Mouse (Mus musculus): ENCODE results near the gene Triobp. TPM values are rescaled to one million over a fixed set of nuclear protein-coding genes. Genes with fewer than 3 reads are reported as not detected.
A peak's percentile ranks its signal among the peaks of the same experiment; 100 is the strongest.
"Not testable (repeated sequence)": the region's sequence is repeated elsewhere in the genome, so short reads cannot be mapped to it uniquely, and the experiment has no call there.

Triobp gene
- polyA plus RNA-seq, 1 experiment, result 97.8 TPM

GRCm38 (mm10) chr15:79025687-79026308 lies 78.3 kb downstream of the Triobp start:
- no peak for TF ChIP-seq FLI1 (IDR thresholded peaks at IDR 0.05; ENCODE audit: low read length)
- TF ChIP-seq GATA1 (IDR thresholded peaks at IDR 0.05; ENCODE audit: borderline replicate concordance, low read length), result no peak
- Histone ChIP-seq H3K4me1 (peaks cover 44% of the 10 kb centered on the region), H3K27me3 (replicated peaks) (peaks cover 54% of the 10 kb centered on the region), H3K9me3 (no peaks in the 10 kb centered on the region), H3K36me3 (replicated peaks; ENCODE audit: low read length) (no peaks in the 10 kb centered on the region), H3K4me3 (replicated peaks) (no peak overlapping the region)

- peaks cover 50% of the 10 kb centered on the region for H3K4me1 ChIP-seq
- no peak overlapping the region for H3K4me3 ChIP-seq (replicated peaks)
- H3K36me3 ChIP-seq (replicated peaks; ENCODE audit: low read length), result no peaks in the 10 kb centered on the region
- H3K27me3 ChIP-seq (replicated peaks), result peaks cover 59% of the 10 kb centered on the region
- no peaks in the 10 kb centered on the region for H3K9me3 ChIP-seq
- TF ChIP-seq FLI1 (IDR thresholded peaks at IDR 0.05; ENCODE audit: low read length), result no peak
- no peak for TF ChIP-seq GATA1 (IDR thresholded peaks at IDR 0.05; ENCODE audit: borderline replicate concordance, low read length)
These were observed 79.2 kb downstream of the Triobp start for GRCm38 (mm10) chr15:79026511-79027290.

- Histone ChIP-seq H3K9me3 (no peaks in the 10 kb centered on the region), H3K27me3 (replicated peaks) (peaks cover 59% of the 10 kb centered on the region), H3K4me3 (replicated peaks) (peak overlapping the region; percentile 96), H3K36me3 (replicated peaks; ENCODE audit: low read length) (no peaks in the 10 kb centered on the region), H3K4me1 (peaks cover 50% of the 10 kb centered on the region)
- TF ChIP-seq GATA1 (IDR thresholded peaks at IDR 0.05; ENCODE audit: borderline replicate concordance, low read length) (no peak), FLI1 (IDR thresholded peaks at IDR 0.05; ENCODE audit: low read length) (no peak)
These were observed 80.0 kb downstream of the Triobp start for GRCm38 (mm10) chr15:79027291-79028205.

GRCm38 (mm10) chr15:79028237-79028738 lies 80.8 kb downstream of the Triobp start, which contains the start of gene H1f0:
H1f0 (plus strand) TSS chr15:79028450.
- TF ChIP-seq FLI1 (IDR thresholded peaks at IDR 0.05; ENCODE audit: low read length) (no peak), GATA1 (IDR thresholded peaks at IDR 0.05; ENCODE audit: borderline replicate concordance, low read length) (no peak)
- H3K4me3 ChIP-seq (replicated peaks), result peak within 1 kb of the TSS; percentile 96
- peaks cover 50% of the 10 kb centered on the region for H3K4me1 ChIP-seq
- H3K9me3 ChIP-seq, result no peaks in the 10 kb centered on the region
- H3K36me3 ChIP-seq (replicated peaks; ENCODE audit: low read length), result no peaks in the 10 kb centered on the region
- peaks cover 54% of the 10 kb centered on the region for H3K27me3 ChIP-seq (replicated peaks)

GRCm38 (mm10) chr15:79028823-79029484 lies 81.4 kb downstream of the Triobp start:
- Histone ChIP-seq H3K27me3 (replicated peaks) (peaks cover 52% of the 10 kb centered on the region), H3K9me3 (no peaks in the 10 kb centered on the region), H3K4me1 (peaks cover 43% of the 10 kb centered on the region), H3K36me3 (replicated peaks; ENCODE audit: low read length) (no peaks in the 10 kb centered on the region), H3K4me3 (replicated peaks) (peak overlapping the region; percentile 96)
- TF ChIP-seq FLI1 (IDR thresholded peaks at IDR 0.05; ENCODE audit: low read length) (no peak), GATA1 (IDR thresholded peaks at IDR 0.05; ENCODE audit: borderline replicate concordance, low read length) (no peak)

GRCm38 (mm10) chr15:79029519-79030241 lies 82.2 kb downstream of the Triobp start:
- Histone ChIP-seq H3K4me3 (replicated peaks) (peak overlapping the region; percentile 96), H3K36me3 (replicated peaks; ENCODE audit: low read length) (no peaks in the 10 kb centered on the region), H3K9me3 (no peaks in the 10 kb centered on the region), H3K27me3 (replicated peaks) (peaks cover 54% of the 10 kb centered on the region), H3K4me1 (peaks cover 43% of the 10 kb centered on the region)
- no peak for TF ChIP-seq GATA1 (IDR thresholded peaks at IDR 0.05; ENCODE audit: borderline replicate concordance, low read length)
- no peak for TF ChIP-seq FLI1 (IDR thresholded peaks at IDR 0.05; ENCODE audit: low read length)

GRCm38 (mm10) chr15:79030551-79031435 lies 83.3 kb downstream of the Triobp start:
- no peak for TF ChIP-seq FLI1 (IDR thresholded peaks at IDR 0.05; ENCODE audit: low read length)
- no peak for TF ChIP-seq GATA1 (IDR thresholded peaks at IDR 0.05; ENCODE audit: borderline replicate concordance, low read length)
- peaks cover 54% of the 10 kb centered on the region for H3K27me3 ChIP-seq (replicated peaks)
- peaks cover 39% of the 10 kb centered on the region for H3K4me1 ChIP-seq
- H3K9me3 ChIP-seq, result no peaks in the 10 kb centered on the region
- peaks cover 4% of the 10 kb centered on the region for H3K36me3 ChIP-seq (replicated peaks; ENCODE audit: low read length)
- H3K4me3 ChIP-seq (replicated peaks), result peak overlapping the region; percentile 96

- H3K36me3 ChIP-seq (replicated peaks; ENCODE audit: low read length), result peaks cover 10% of the 10 kb centered on the region
- peaks cover 56% of the 10 kb centered on the region for H3K27me3 ChIP-seq (replicated peaks)
- peaks cover 39% of the 10 kb centered on the region for H3K4me1 ChIP-seq
- not testable (repeated sequence) for H3K4me3 ChIP-seq (replicated peaks); H3K9me3 ChIP-seq
These were observed 84.4 kb downstream of the Triobp start for GRCm38 (mm10) chr15:79031908-79032307.

All from megakaryocyte, embryonic 14.5 days (primary cell).